Mouse (Mus musculus) hindlimb bud, embryonic 11.5 days (tissue): ENCODE measurements around the gene Xpot.
A peak's percentile ranks its signal among the peaks of the same experiment; 100 is the strongest.

Experiments used
- DNase-seq: peaks from one replicate; pipeline ENCODE4 v3.0.0-alpha.2; 2012; ENCODE audit warnings: low read depth, low spot score; ENCODE audit errors: extremely low spot score

Gene Xpot

GRCm38 (mm10) chr10:121626186-121626882, at the start of gene Xpot:
Xpot (minus strand) TSS chr10:121626332.
- DNase-seq: peak; percentile 82

GRCm38 (mm10) chr10:121669103-121669502, 43.0 kb upstream of the Xpot start:
- no peak for DNase-seq

GRCm38 (mm10) chr10:121665631-121666145, 39.6 kb upstream of the Xpot start:
- DNase-seq: no peak

GRCm38 (mm10) chr10:121663599-121663998, 37.5 kb upstream of the Xpot start:
- DNase-seq: no peak

GRCm38 (mm10) chr10:121662711-121663110, 36.6 kb upstream of the Xpot start:
- DNase-seq: no peak

DNA sequence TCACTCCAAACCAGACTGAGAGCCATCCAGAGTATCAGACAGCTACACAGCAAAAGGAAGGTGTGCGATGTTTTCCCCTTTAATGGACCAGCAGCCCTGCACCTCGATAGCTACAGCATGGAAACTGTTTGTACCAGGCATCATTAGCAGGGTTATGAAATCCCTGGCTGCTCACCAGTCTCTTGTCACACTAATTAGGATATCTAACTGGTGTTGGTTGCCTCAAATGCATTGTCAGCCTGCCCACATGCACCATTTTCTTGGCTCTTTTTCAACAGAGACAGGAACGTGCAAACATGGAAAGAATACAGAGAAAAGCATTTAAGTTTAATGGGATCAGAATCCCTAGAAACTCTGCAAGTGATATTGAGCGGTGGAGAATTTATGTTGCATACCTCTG, 29.8 kb upstream of the Xpot start:
- DNase-seq: no peak

DNA sequence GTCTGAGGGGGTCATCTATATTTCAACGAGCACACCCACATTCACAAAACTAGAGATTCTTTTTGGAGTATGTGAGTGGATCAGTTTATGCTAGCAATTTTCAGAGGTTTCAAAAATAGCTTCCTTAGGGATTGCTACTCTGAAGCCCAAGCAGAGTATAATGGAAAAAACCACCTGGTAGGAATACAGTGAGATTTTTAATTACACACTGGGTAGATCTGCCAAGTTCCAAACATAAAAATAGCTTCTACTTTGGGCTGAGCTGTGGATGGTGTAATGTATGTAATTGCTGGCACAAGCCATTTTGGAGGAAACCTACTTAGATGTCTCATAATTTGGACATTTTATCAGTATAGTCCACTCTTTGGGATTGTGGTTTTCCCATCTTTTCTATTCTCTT, 26.9 kb upstream of the Xpot start:
- DNase-seq: no peak

DNA sequence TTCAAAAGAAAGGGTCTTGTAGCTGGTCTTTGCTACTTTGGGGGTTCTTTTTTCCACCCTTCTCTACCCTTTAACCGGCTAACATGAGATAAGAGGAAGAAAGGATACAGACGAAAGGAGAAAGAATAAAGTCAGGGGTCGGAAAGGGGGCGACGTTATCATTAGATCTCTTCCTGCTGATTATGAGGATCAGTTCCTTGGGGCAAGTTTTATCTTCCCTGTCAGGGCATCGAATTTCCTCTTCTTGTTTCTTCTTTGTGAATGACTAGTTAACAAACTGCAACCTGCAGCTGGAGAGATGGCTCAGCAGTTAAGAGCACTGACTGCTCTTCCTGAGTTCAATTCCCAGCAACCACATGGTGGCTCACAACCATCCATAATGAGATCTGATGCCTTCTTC, 20.2 kb upstream of the Xpot start:
- no peak for DNase-seq

DNA sequence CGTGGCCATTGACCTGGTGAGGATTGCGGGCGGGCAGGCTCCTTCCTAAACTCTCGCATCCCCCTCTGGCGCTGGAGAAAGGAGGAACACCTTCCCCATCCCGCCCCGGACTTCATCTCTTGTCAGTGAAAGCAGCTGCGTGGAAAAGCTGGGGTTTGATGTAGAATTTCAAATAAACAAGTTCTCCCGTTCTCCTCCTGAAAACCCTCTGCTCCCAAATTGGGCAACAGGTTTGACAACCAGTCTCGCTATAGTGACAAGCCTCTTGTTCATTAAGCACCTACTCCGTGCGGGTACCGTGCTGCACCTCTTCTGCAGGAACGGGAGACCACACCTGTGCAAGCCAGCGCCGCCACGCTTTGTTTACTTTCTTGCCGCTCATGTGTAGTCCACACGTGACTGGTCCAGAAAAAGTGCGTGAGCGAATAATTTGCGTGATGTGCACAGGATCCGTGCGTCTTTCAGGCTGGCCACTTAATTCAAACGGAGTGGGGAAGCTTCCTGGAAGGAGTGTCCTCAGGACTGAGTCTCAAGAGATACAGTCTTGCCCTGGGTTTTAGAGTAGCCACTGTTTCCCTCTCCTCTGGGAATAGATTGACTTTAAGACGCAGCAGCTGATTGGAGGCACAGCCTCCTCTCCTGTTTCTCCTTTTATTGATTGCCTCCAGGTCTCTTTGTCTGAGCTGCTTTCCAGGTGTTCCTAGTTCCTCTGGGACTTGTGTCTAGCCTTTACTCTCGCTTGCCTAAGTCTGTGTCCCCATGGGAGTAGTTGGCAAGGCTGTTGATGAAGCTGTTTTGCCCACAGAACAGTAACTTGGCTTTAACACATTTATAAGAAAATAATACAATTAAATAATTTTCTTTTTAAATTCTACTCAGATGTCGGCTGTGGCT, 16.2 kb upstream of the Xpot start:
- DNase-seq: no peak

GRCm38 (mm10) chr10:121641272-121642053, 15.3 kb upstream of the Xpot start, which contains the start of gene D930020B18Rik:
D930020B18Rik (plus strand) TSS chr10:121641588.
- no peak for DNase-seq

DNA sequence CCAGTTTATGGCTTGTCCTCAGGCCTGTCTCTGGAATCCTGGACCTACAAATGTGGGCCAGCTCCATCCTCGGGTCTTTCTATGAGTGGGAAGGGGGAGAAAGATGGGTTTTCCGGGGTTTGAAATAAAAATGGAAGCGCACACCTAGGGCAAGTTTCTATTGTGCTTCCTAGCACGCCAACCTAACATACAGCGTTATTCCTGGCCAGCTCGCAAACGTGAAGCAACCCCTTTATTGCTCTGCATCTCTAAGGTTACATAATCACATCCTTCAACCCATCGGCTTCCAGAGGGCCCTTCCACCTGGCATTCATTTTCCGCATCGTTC, 14.8 kb upstream of the Xpot start:
- DNase-seq: no peak

GRCm38 (mm10) chr10:121640150-121640930, 14.2 kb upstream of the Xpot start:
- no peak for DNase-seq

DNA sequence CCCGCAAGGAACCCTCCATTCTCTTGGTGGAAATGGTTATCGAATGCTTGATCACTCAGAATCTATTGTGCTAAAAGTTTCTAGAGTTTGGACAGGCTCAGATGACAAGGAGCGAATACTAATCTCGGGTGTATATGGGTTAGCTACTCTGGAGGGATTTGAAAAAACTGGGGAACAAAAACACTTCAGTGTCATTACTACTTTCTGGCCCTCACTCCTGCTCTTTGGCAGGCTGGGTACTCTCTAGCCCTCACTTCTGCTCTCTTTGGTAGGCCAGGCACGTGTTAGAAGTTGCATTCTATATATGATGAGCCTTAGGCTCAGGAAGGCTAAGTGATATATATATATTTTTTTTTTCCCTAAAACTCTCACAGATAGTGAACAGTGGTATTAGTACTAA, 13.4 kb upstream of the Xpot start:
- no peak for DNase-seq

DNA sequence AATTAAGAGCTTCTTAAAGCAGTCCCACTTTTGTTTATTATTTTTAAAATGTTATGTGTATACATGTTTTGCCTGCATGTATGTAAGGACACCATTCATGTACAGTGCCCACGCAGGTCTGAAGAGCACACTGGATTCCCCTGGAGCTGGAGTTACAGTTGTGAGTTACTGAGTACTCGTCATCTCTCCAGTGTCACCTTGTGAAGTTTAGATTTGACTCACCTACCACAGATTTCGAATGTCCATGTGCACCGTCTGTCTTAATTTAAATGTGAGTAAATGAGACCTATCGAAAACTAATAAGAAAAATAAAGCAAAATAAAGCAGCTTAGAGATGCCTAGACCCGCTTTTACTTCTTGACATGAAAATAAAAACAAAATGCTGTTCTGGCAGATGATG, 10.1 kb upstream of the Xpot start:
- DNase-seq: no peak

- DNase-seq: no peak
Measured at GRCm38 (mm10) chr10:121634159-121634558, 8.0 kb upstream of the Xpot start.

- no peak for DNase-seq
Measured at GRCm38 (mm10) chr10:121628561-121629040, 2.5 kb upstream of the Xpot start.

DNA sequence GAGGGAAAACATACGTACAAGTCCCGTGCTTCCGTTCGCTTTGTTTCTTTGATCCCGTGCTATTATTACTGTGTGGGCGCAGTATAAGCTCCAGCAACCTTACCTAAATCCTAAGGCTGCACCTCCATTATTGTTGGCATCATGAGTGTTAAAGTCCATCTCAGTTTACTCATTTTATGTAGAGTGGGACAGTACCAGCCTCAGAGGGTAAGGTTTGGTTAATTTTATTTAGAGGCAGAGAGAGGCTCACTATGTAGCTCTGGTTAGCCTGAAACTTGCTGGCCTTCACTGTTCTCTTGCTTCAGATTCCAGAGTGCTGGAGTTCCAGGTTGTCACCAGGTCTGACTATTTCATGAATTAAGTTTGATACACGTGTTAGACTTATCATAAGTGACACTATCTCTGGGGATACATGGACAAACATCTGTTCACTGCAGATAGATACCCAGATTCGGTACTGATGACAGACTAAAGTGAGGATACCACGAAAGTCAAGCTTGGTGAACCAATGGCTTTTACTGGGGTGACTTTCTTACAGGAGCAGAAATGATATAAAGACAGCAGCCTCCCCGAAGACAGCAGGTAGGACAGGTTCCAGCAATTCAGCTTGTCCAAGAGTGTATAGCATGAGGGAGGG, 1.2 kb upstream of the Xpot start:
- no peak for DNase-seq

- DNase-seq: no peak
Measured at GRCm38 (mm10) chr10:121625407-121626185, 536 bp downstream of the Xpot start.

DNA sequence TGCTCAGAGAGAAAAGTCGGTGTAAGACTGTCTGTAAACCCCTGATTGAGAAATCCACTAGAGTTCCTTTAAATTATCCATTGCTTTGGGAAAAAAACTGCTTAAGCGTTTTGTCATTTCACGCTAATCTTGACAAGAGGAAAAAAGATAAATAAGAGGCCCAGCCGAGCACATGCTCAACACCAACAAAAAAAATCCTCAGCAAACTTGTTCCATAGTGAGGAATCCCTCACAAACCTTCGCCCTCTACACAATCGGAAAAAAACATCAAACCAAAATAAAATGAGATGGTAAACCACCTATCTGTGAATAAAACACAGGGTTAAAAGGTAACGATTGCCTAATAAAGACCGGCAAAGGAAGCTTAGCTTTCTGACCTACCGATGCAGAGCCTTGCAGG, 1.1 kb downstream of the Xpot start:
- no peak for DNase-seq
